Mouse (Mus musculus) liver, embryonic 14.5 days (tissue): ENCODE results near the gene Kcnn1.

ENCODE experiments used
- CTCF ChIP-seq: IDR thresholded peaks from 2 replicates; pipeline ENCODE4 v1.5.1; 2016; ENCODE audit warnings: antibody characterized with exemption, low read depth, control low read depth
- EP300 ChIP-seq: IDR thresholded peaks from 2 replicates; pipeline ENCODE4 v1.6.1; 2016; ENCODE audit warnings: antibody characterized with exemption, low read depth

GRCm38 (mm10) chr8:70825816-70826215, 37.2 kb downstream of the Kcnn1 start:
- no peak for TF ChIP-seq CTCF
- TF ChIP-seq EP300 = no peak
